Mouse (Mus musculus) induced T-regulatory cell, adult 2 months (primary cell): ENCODE measurements around the gene Magea5.
"Not testable (repeated sequence)": the region's sequence is repeated elsewhere in the genome, so short reads cannot be mapped to it uniquely, and the experiment has no call there.

Experiments
- DNase-seq: peaks from one replicate; pipeline ENCODE4 v3.0.0-alpha.2; 2012; ENCODE audit warnings: low read depth

Magea5 gene

GRCm38 (mm10) chrX:155063045-155063444, at the start of gene Magea5:
Gene Magea5, minus strand, starts transcription at chrX:155063145.
- not testable (repeated sequence) for DNase-seq

DNA sequence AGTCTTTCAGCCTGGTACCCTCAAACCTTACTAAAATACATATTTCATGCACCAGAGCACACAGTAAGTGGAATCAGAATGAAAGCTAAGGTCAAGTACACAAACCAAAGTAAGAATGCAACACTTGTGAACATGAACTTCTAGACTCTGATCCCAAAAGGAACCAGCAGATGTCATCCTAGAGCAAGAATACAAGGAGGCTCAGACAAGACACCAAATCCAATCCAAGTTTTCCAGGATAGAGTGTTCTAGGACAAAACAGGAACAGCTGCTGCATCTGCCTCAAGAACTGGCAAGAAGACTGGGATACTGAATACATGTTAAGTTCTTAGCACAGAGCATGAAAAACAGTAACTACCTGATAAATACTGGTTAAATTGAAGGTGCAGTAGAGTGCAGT, 35.1 kb upstream of the Magea5 start:
- DNase-seq: peak; percentile 6

- not testable (repeated sequence) for DNase-seq
Measured at GRCm38 (mm10) chrX:155093566-155093965, 30.6 kb upstream of the Magea5 start, which contains the start of gene Magea2. Gene Magea2, minus strand, starts transcription at chrX:155093666.

GRCm38 (mm10) chrX:155089693-155090092, 26.7 kb upstream of the Magea5 start, which contains the start of gene Magea1:
Gene Magea1, minus strand, starts transcription at chrX:155089793.
- DNase-seq: not testable (repeated sequence)
